In the genomic region with DNA sequence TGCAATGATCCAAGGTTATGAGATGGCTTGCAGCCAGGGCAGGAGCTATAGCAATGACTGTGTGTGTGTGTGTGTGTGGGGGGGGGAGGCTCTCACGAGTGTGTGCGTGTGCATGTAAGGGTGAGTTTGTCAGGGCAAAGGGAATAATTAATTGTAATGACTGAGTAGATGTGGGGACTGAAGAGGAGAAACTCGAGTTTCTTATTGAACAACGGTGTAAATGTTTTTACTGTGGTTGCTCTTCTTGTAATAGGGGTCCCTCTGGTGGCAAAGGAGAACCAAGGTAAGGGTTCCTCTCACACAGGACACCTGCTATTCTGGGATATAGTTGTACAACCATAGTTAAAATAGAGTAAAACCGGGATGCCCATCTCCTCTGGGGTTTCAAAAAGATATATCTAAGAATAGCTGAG, we compare ENCODE assay signal across 9 mouse cellular contexts.
DNase-seq lines count a peak whose midpoint lies in the region; ATAC-seq and TF ChIP-seq lines count a peak whose summit lies in the region.
"Had no signal": no experiment of that assay in that cellular context is flagged by ENCODE, and none has a peak within 500 bp of the region (broad histone marks: within the 10 kb centered on the region; RNA-seq: fewer than 3 reads in every experiment).

No protein-coding gene starts in this region.

- H3K9ac ChIP-seq in lung, embryonic 14.5 days = no peak overlapping the region
- H3K9ac ChIP-seq in hindbrain, embryonic 15.5 days = no peak overlapping the region
- H3K9ac ChIP-seq: heart, embryonic 15.5 days had no signal

- no peaks in the 10 kb centered on the region for H3K4me1 ChIP-seq in lung, embryonic 14.5 days (ENCODE audit: insufficient read depth)
- no peaks in the 10 kb centered on the region for H3K4me1 ChIP-seq in lung, adult 2 months (ENCODE audit: control insufficient read depth, insufficient read depth, low read length)
- peaks cover 15% of the 10 kb centered on the region; the same call in 1 of the 2 replicates for H3K4me1 ChIP-seq in cerebellum, adult 2 months (ENCODE audit: control insufficient read depth, insufficient read depth, low read length)
- 0 out of 2 replicates have a peak, but pooled peaks cover 3% of the 10 kb centered on the region for H3K4me1 ChIP-seq in hindbrain, embryonic 15.5 days (replicated peaks)

- no peak for ATAC-seq in lung, embryonic 14.5 days (ENCODE audit: insufficient read depth)
- peak; percentile 55; the same call in 1 of the 2 replicates for ATAC-seq in hindbrain, embryonic 15.5 days (ENCODE audit: low FRiP score, low read depth)

- H3K36me3 ChIP-seq in lung, embryonic 14.5 days (ENCODE audit: insufficient read depth) = no peaks in the 10 kb centered on the region
- H3K36me3 ChIP-seq in hindbrain, embryonic 15.5 days = no peaks in the 10 kb centered on the region
- H3K36me3 ChIP-seq: heart, embryonic 15.5 days had no signal

- H3K27me3 ChIP-seq in lung, embryonic 14.5 days (ENCODE audit: insufficient read depth, low read length) = no peaks in the 10 kb centered on the region
- H3K27me3 ChIP-seq in cerebellum, adult 2 months (ENCODE audit: control insufficient read depth, insufficient read depth, low read length) = no peaks in the 10 kb centered on the region
- no peaks in the 10 kb centered on the region for H3K27me3 ChIP-seq in hindbrain, embryonic 15.5 days

- TF ChIP-seq CTCF in lung, embryonic 14.5 days (IDR thresholded peaks at IDR 0.05; ENCODE audit: low read depth) = peak; percentile 63
- TF ChIP-seq CTCF in lung, adult 2 months (IDR thresholded peaks at IDR 0.05; ENCODE audit: insufficient read depth, low read length) = no peak
- TF ChIP-seq CTCF in cerebellum, adult 2 months (IDR thresholded peaks at IDR 0.05; ENCODE audit: borderline replicate concordance, insufficient read depth, low read depth, low read length) = peak; percentile 37; the same call in 1 of the 2 replicates

- DNase-seq in adrenal gland, postnatal 10 days = peak; percentile 42
- no peak for DNase-seq in adrenal gland, adult 8-10 months
- peak; percentile 61 for DNase-seq in lung, embryonic 14.5 days
- no peak for DNase-seq in lung, adult 2 months
- DNase-seq in cerebellum, adult 2 months = peak in 1 of 2 experiments; percentile 75
- peak; percentile 50 for DNase-seq in lung, postnatal 36 days
- DNase-seq in yolk sac, embryonic 10.5 days (ENCODE audit: low spot score) = no peak

- TF ChIP-seq POLR2A in lung, adult 2 months (IDR thresholded peaks at IDR 0.05; ENCODE audit: borderline replicate concordance, extremely low read depth, low read depth, low read length) = no peak
- TF ChIP-seq POLR2A in cerebellum, adult 2 months (IDR thresholded peaks at IDR 0.05; ENCODE audit: borderline replicate concordance, insufficient read depth, low read length) = no peak

- no peak overlapping the region for H3K4me2 ChIP-seq in lung, embryonic 14.5 days
- no peak overlapping the region for H3K4me2 ChIP-seq in hindbrain, embryonic 15.5 days
- H3K4me2 ChIP-seq: heart, embryonic 15.5 days had no signal

- no peak overlapping the region for H3K27ac ChIP-seq in lung, embryonic 14.5 days (ENCODE audit: low read depth)
- no peak overlapping the region for H3K27ac ChIP-seq in cerebellum, adult 2 months (ENCODE audit: insufficient read depth, low read length)
- no peak overlapping the region for H3K27ac ChIP-seq in hindbrain, embryonic 15.5 days (replicated peaks)
- H3K27ac ChIP-seq: heart, embryonic 15.5 days had no signal

- no peaks in the 10 kb centered on the region for H3K9me3 ChIP-seq in lung, embryonic 14.5 days (ENCODE audit: low read depth, low read length)
- no peaks in the 10 kb centered on the region for H3K9me3 ChIP-seq in hindbrain, embryonic 15.5 days
- H3K9me3 ChIP-seq: heart, embryonic 15.5 days had no signal

- 25% methylated on average over 5 of the region's 5 CpGs for WGBS in lung, embryonic 14.5 days
- WGBS in lung, adult 2 months = 16% methylated on average over 5 of the region's 5 CpGs
- WGBS in cerebellum, adult 2 months = 23% methylated on average over 5 of the region's 5 CpGs
- WGBS in hindbrain, embryonic 15.5 days = 33% methylated on average over 5 of the region's 5 CpGs

- no peak overlapping the region for H3K4me3 ChIP-seq in lung, embryonic 14.5 days (ENCODE audit: low read depth, low read length)
- H3K4me3 ChIP-seq in lung, adult 2 months (replicated peaks; ENCODE audit: extremely low read depth, low read depth, low read length) = no peak overlapping the region
- H3K4me3 ChIP-seq in cerebellum, adult 2 months (replicated peaks; ENCODE audit: insufficient read depth, low read depth, low read length) = no peak overlapping the region
- no peak overlapping the region for H3K4me3 ChIP-seq in hindbrain, embryonic 15.5 days
- H3K4me3 ChIP-seq: heart, embryonic 15.5 days had no signal

Comparison
In these comparisons a context has a peak if more than half of its experiments do, and no peak if none do; other contexts are left out.
1. DNase-seq: peak in adrenal gland, postnatal 10 days (single experiment), lung, embryonic 14.5 days (single experiment) and lung, postnatal 36 days (single experiment); none in adrenal gland, adult 8-10 months (single experiment), lung, adult 2 months (single experiment) and yolk sac, embryonic 10.5 days (single experiment).